Mouse (Mus musculus) neural tube, embryonic 15.5 days (tissue): ENCODE measurements around the gene Cyp26b1. TPM values are rescaled to one million over a fixed set of nuclear protein-coding genes. Genes with fewer than 3 reads are reported as not detected.
A peak's percentile ranks its signal among the peaks of the same experiment; 100 is the strongest.

Experiments used
- ATAC-seq: fragments of 200-750 bp; cut with Nextera tagmentation; 2 replicates; pipeline ENCODE4 v1.8.0; 2017; ENCODE audit warnings: mild to moderate bottlenecking, moderate TSS enrichment, moderate library complexity; ENCODE audit not compliant: low FRiP score
- H3K27ac ChIP-seq: fragments of 300-500 bp; sonication (generic); replicated peaks from 2 replicates; pipeline ENCODE4 v1.5.1; 2015; ENCODE audit warnings: mild to moderate bottlenecking, inconsistent platforms
- H3K27me3 ChIP-seq: fragments of 300-500 bp; sonication (generic); replicated peaks from 2 replicates; pipeline ENCODE4 v1.6.1; 2015; ENCODE audit warnings: inconsistent platforms
- H3K36me3 ChIP-seq: fragments of 300-500 bp; sonication (generic); 2 replicates; pipeline ENCODE4 v1.6.1; 2015; ENCODE audit warnings: inconsistent platforms
- H3K4me1 ChIP-seq: fragments of 300-500 bp; sonication (generic); 2 replicates; pipeline ENCODE4 v1.6.1; 2015; ENCODE audit warnings: inconsistent platforms
- H3K4me2 ChIP-seq: fragments of 300-500 bp; sonication (generic); 2 replicates; pipeline ENCODE4 v1.6.1; 2015; ENCODE audit warnings: inconsistent platforms, mild to moderate bottlenecking, moderate library complexity
- H3K4me3 ChIP-seq: fragments of 300-500 bp; sonication (generic); replicated peaks from 2 replicates; pipeline ENCODE4 v1.5.1; 2015; ENCODE audit warnings: mild to moderate bottlenecking, inconsistent platforms
- H3K9ac ChIP-seq: fragments of 300-500 bp; sonication (generic); replicated peaks from 2 replicates; pipeline ENCODE4 v1.6.1; 2015; ENCODE audit warnings: mild to moderate bottlenecking, inconsistent platforms
- H3K9me3 ChIP-seq: fragments of 300-500 bp; sonication (generic); replicated peaks from 2 replicates; pipeline ENCODE4 v1.6.1; 2016; ENCODE audit warnings: inconsistent platforms
- WGBS: fragments of 180-500 bp; shearing (Covaris S2); methylation state at CpG from one replicate; pipeline ENCODE4 v1.1.7; 2015; ENCODE audit warnings: mixed read lengths; 5-methylcytosine and 5-hydroxymethylcytosine counted together
- polyA plus RNA-seq: library from polyadenylated mRNA; unstranded; fragments of >200 nt; fragmentation: Nextera tagmentation; extraction: Ambion mirVana; gene quantifications from 2 replicates; pipeline ENCODE4 v1.2.1, GENCODE M21; 2015

Cyp26b1 gene
- polyA plus RNA-seq, 1 experiment from 2014 or later: 11.6 TPM

DNA sequence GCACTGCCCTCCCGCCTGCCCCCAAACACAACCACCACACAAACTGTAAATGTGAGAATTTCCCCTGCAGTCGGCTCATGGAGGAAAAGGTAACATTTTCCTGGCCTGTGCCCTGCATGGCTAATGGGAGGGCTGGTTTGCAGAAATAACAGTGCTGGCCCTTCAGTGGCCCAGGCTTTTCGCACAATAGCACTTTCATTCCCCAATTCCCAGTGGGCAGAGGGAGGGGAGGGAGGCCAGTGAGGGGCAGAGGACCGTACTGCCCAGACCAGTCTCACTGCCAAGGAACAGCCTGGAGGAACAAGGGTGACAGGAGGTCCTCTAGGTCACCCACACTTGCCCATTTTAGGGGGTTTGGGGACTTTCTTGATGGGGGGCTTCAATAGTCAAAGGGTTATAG lies 15.8 kb downstream of the Cyp26b1 start:
- Histone ChIP-seq H3K4me3 (no peak overlapping the region), H3K9ac (no peak overlapping the region), H3K36me3 (no peaks in the 10 kb centered on the region), H3K9me3 (no peaks in the 10 kb centered on the region), H3K27me3 (peaks cover 65% of the 10 kb centered on the region), H3K4me2 (no peak overlapping the region), H3K27ac (no peak overlapping the region), H3K4me1 (peaks cover 12% of the 10 kb centered on the region)
- ATAC-seq: no peak
- WGBS: 57% methylated on average over 4 of the region's 4 CpGs

DNA sequence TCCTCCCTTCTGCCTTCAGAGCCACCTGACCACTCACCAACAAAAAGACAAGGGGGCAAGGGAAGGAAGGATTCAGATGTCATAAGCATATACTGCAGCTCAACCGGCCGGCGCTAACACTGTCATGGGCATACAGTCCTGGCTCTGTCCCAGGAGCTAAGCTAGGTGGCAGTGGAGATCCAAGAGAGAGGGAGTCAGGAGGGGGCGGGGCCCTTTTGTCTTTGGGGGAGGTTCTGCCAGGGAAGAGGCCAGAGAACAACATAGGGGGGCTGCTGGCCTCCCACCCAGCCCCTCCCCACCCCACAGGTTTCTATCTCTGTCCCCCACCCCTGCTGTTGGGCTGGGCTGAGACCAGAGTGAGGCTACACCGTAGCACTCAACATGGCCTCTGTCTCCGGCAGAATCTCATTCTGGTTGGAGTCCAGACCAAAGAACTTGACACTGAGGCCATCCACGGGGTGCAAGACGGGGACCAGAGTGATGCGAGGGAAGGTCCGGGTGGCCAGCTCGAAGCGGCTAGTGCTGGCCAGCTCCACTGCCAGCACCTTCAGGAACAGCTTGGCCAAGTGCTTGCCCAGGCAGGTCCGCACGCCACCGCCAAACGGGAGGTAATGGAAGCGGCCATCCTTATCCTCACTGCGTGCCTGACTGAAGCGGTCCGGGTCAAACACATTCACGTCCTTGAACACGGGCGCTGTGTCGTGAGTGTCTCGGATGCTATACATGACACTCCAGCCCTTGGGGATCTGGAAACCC lies 19.6 kb downstream of the Cyp26b1 start:
- Histone ChIP-seq H3K9ac (no peak overlapping the region), H3K27me3 (peaks cover 32% of the 10 kb centered on the region), H3K4me2 (peak overlapping the region; percentile 41), H3K36me3 (no peaks in the 10 kb centered on the region), H3K4me1 (peaks cover 15% of the 10 kb centered on the region; the same call in 1 of the 2 replicates), H3K9me3 (no peaks in the 10 kb centered on the region), H3K4me3 (0 out of 2 replicates have a peak overlapping the region, but pooled peaks have one; percentile 2), H3K27ac (no peak overlapping the region)
- 39% methylated on average over 25 of the region's 25 CpGs for WGBS
- ATAC-seq: peak; percentile 67

DNA sequence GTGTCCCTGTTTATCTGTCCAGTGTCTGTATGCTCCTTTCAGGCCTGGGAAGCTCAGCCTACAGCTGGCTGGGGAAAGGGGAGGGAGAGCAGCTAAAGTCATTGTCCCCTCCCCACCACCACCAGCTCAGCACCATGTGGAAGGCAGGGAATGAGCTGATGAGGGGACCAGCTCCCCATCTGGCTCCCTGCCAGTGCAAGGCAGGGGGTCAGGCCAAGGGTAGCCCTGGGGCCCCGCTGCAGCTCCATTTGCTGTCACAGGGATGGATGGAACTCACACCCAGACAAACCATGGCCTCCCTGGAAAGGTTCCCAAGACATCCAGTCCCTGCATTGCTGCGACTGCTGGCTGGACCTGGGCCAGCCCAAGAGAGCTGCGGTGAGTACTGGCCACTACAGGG lies 23.7 kb downstream of the Cyp26b1 start:
- no peak overlapping the region for H3K9ac ChIP-seq
- H3K27ac ChIP-seq: no peak overlapping the region
- WGBS: 41% methylated on average over 3 of the region's 3 CpGs
- H3K27me3 ChIP-seq: peaks cover 13% of the 10 kb centered on the region
- H3K9me3 ChIP-seq: no peaks in the 10 kb centered on the region
- no peak for ATAC-seq
- H3K4me2 ChIP-seq: no peak overlapping the region
- H3K4me3 ChIP-seq: no peak overlapping the region
- H3K36me3 ChIP-seq: no peaks in the 10 kb centered on the region
- H3K4me1 ChIP-seq: peaks cover 22% of the 10 kb centered on the region

DNA sequence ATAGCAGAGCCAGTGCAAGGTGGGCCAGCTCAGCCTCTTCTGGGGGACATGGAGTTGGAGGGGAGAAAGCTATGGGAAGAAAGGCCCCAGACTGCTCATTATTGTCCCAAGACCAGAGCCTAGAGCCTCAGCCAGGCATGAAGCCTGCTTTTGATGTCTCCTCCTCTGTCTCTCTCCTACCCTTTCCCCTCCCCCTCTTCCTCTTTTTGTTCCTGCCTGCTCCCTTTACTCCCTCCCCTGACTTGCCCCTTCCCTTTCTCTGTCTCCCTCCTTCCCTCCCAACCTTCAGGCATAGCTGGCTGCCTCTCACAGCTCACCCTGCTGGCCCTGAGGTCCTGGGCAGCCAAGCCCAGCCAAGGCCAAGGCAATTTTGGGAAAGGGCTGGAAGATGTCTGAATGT lies 24.1 kb downstream of the Cyp26b1 start:
- Histone ChIP-seq H3K4me1 (peaks cover 22% of the 10 kb centered on the region), H3K4me2 (no peak overlapping the region), H3K4me3 (no peak overlapping the region), H3K27me3 (peaks cover 8% of the 10 kb centered on the region; the same call in 1 of the 2 replicates), H3K9ac (no peak overlapping the region), H3K27ac (no peak overlapping the region), H3K36me3 (no peaks in the 10 kb centered on the region), H3K9me3 (no peaks in the 10 kb centered on the region)
- ATAC-seq: no peak

DNA sequence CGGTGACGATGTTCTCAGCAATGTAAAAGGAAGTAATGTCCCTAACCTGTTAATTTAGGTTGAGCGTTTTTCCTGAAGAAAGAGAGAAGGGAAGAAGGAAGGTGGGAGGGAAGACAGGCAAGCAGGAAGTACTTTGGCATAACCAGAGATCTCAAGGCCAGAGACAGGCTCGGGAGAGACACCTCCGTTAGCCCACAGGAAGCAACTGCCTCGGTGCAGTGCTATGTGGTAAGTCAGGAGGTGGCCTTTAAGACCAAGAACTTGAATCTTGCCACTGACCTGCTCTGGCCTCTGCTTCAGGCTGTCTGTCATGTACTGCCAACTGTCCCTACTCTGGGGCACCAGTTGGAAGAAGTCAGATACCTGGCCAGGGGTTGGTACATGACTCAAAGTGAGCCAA lies 24.8 kb downstream of the Cyp26b1 start:
- peaks cover 16% of the 10 kb centered on the region for H3K4me1 ChIP-seq
- 83% methylated on average over 6 of the region's 6 CpGs for WGBS

DNA sequence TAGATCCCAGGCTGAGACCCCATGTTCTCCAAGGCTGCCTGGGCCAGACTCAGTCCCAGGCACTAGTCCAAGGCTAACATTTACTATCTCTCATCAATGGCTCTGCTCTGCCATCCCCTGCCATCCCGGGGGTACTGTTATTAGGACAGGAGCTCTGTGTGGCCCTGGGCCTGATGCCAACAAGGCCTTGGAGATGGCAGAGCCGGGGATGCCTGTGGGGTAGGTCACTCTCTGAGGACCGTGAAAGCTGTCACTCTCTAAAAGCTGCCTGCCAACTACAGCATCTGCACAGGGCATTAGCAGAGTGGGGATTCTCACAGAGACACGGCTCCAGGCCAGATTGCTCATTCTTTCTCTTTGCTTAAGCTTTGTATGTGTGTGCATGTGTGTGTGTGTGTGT lies 26.0 kb downstream of the Cyp26b1 start:
- Histone ChIP-seq H3K4me1 (peaks cover 13% of the 10 kb centered on the region), H3K9me3 (no peaks in the 10 kb centered on the region), H3K27me3 (peaks cover 5% of the 10 kb centered on the region; the same call in 1 of the 2 replicates), H3K4me2 (no peak overlapping the region), H3K4me3 (no peak overlapping the region), H3K27ac (no peak overlapping the region; the same call in 1 of the 2 replicates), H3K36me3 (no peaks in the 10 kb centered on the region), H3K9ac (no peak overlapping the region)
- ATAC-seq: no peak
- WGBS: 52% methylated on average over 4 of the region's 4 CpGs

More for the DNA sequence above, 24.8 kb downstream of the Cyp26b1 start:
- no peak for ATAC-seq
- Histone ChIP-seq H3K9me3 (no peaks in the 10 kb centered on the region), H3K27ac (no peak overlapping the region), H3K4me2 (no peak overlapping the region), H3K4me3 (no peak overlapping the region), H3K27me3 (peaks cover 5% of the 10 kb centered on the region; the same call in 1 of the 2 replicates), H3K9ac (no peak overlapping the region), H3K36me3 (no peaks in the 10 kb centered on the region)

DNA sequence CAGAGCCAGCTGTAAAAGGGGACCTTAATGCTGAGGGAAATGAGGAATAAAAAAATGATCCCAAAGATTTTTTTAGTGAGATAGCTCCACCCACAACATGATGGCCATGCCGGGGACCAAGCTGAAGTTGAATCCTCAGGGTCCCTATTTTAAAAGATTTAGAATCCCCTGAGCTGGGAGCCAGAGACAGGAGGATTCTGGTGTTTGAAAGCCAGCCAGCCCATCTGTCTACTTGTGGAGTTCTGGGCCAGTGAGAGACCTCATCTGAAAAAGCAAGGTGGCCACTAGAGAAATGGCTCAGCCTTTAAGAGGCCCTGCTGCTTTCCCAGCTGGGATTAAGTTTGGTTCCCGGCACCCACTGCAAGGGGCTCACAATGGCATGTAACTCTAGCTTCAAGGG lies 26.9 kb downstream of the Cyp26b1 start:
- H3K36me3 ChIP-seq: no peaks in the 10 kb centered on the region
- H3K9ac ChIP-seq: no peak overlapping the region
- ATAC-seq: no peak
- no peak overlapping the region for H3K4me2 ChIP-seq
- H3K27ac ChIP-seq: no peak overlapping the region
- H3K9me3 ChIP-seq: no peaks in the 10 kb centered on the region
- no peaks in the 10 kb centered on the region; the same call in 1 of the 2 replicates for H3K27me3 ChIP-seq
- 72% methylated on average over 2 of the region's 2 CpGs for WGBS
- no peak overlapping the region for H3K4me3 ChIP-seq
- H3K4me1 ChIP-seq: peaks cover 13% of the 10 kb centered on the region

DNA sequence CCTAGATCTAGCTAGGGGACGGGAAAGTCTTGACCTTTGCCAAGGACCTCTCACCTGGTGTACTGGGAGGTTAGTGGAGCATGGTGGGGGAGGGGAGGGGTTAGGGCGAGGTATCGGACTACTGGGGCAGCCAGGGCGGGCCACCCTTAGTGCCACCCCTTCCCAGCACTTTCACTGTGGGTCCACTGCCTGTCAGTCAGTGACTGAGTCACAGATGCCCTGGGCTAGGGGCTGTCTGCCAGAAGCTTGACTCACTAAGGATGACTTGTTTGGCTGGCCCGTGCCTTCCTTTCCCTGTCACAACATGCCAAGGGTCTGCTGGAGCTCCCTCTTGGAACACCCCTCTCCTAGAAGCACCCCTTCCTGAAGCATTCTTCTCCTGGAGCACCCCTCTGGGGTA lies 28.5 kb downstream of the Cyp26b1 start:
- H3K36me3 ChIP-seq: no peaks in the 10 kb centered on the region
- 80% methylated on average over 5 of the region's 5 CpGs for WGBS

DNA sequence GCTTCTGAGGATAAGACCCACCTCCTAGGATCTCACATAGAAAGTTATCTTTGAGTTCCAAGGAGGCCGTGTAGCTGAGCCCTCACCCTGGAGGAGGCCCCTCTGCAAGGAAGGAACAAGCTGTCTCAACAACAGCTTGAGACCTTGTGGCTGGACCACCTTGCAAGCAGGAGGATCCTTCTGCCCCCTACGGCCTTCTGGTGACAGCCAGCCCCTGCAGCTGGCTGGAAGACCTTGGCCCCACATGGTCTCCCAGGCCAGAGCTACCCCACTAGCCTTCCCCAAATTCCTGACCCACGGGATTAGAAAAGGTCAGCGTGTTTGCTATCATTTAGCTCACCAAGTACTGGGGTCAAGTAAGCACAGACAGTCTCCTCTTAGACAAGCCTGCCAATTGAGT lies 30.8 kb downstream of the Cyp26b1 start:
- H3K4me2 ChIP-seq: no peak overlapping the region
- H3K27ac ChIP-seq: no peak overlapping the region
- H3K27me3 ChIP-seq: no peaks in the 10 kb centered on the region; the same call in 1 of the 2 replicates
- no peak overlapping the region for H3K4me3 ChIP-seq
- ATAC-seq: no peak
- H3K36me3 ChIP-seq: no peaks in the 10 kb centered on the region
- WGBS: 74% methylated on average over 4 of the region's 4 CpGs
- no peak overlapping the region for H3K9ac ChIP-seq
- no peaks in the 10 kb centered on the region for H3K9me3 ChIP-seq
- H3K4me1 ChIP-seq: peaks cover 6% of the 10 kb centered on the region; the same call in 1 of the 2 replicates

More for the DNA sequence above, 28.5 kb downstream of the Cyp26b1 start:
- no peak for ATAC-seq
- H3K27me3 ChIP-seq: no peaks in the 10 kb centered on the region; the same call in 1 of the 2 replicates
- no peaks in the 10 kb centered on the region for H3K9me3 ChIP-seq
- H3K4me1 ChIP-seq: peaks cover 12% of the 10 kb centered on the region
- no peak overlapping the region for H3K4me3 ChIP-seq
- no peak overlapping the region for H3K4me2 ChIP-seq
- no peak overlapping the region for H3K9ac ChIP-seq
- H3K27ac ChIP-seq: no peak overlapping the region

DNA sequence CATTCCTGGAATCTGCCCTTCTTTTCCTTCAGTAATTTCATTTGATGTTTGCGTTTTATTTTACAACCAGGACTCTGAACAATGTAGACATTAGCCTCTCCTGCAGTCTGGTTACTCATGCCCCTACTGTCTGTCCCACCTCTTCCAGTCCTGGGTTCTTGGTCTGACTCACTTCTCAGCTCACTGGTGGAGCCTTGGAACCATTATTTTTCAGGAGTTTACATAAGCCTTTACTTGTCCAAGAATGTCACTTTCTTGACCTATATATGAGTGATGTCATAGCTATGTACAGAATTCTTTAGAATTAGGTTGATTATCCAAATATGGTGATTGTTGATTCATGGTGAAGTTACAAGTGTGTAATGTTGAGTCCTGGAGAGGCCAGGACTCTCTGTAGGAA lies 32.5 kb downstream of the Cyp26b1 start:
- no peaks in the 10 kb centered on the region for H3K4me1 ChIP-seq
- no peak overlapping the region for H3K27ac ChIP-seq
- ATAC-seq: no peak
- no peaks in the 10 kb centered on the region for H3K9me3 ChIP-seq
- H3K27me3 ChIP-seq: peaks cover 3% of the 10 kb centered on the region; the same call in 1 of the 2 replicates
- H3K4me2 ChIP-seq: no peak overlapping the region
- 89% methylated on average over 1 of the region's 1 CpGs for WGBS
- H3K9ac ChIP-seq: no peak overlapping the region
- no peak overlapping the region for H3K4me3 ChIP-seq
- no peaks in the 10 kb centered on the region for H3K36me3 ChIP-seq

DNA sequence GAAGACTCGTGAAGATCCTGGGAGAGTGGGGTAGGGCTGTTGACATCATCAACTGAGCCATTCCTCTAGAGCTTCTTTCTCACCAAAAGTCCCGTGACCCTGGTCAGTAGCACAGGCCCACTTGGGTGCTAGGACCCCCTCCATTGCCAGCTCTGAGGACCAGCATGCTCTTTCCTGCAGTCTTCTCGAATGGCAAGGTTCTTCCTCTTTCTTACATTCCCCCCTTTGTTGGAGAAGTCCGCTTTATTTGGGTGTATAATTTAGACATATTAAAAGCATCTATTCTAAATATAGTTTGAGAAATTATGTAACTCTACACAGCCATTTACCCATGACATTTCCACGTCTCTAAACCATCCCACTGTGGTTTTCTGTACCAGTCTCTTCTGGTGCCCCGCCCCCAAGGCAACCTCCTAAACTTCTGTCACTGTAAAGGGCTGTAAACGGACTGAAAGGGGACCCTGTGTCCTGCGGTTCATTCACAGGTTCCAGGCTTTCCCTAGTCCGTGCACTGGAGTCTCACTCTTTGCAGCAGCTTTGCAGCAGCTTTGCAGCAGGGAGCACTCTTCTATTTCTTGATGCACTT lies 43.8 kb downstream of the Cyp26b1 start:
- ATAC-seq: no peak

DNA sequence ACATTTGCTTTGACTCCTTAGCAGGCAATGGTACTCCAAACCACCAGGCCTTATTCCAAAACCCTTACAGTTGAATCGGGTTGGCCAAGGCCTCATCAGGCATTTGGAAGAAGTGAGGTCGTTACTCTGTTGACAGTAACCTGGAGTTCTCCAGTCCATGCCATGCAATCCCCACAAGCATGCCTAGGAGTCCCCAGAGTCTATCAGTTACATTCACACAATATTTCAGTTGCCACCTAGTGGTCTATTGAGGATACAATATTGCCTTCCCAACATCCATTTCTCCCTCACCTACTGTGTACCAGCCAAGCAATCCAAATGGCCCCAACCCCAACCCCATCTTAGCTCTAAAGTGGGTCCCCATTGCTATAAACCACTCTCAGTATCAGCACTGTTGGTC lies 48.3 kb downstream of the Cyp26b1 start:
- H3K4me3 ChIP-seq: no peak overlapping the region
- no peak overlapping the region for H3K27ac ChIP-seq
- 75% methylated on average over 2 of the region's 2 CpGs for WGBS
- no peak overlapping the region for H3K4me2 ChIP-seq
- ATAC-seq: no peak
- H3K9me3 ChIP-seq: no peaks in the 10 kb centered on the region
- H3K36me3 ChIP-seq: no peaks in the 10 kb centered on the region
- no peaks in the 10 kb centered on the region for H3K4me1 ChIP-seq
- no peak overlapping the region for H3K9ac ChIP-seq
- no peaks in the 10 kb centered on the region for H3K27me3 ChIP-seq

More for the DNA sequence above, 43.8 kb downstream of the Cyp26b1 start:
- 59% methylated on average over 9 of the region's 9 CpGs for WGBS
- Histone ChIP-seq H3K4me2 (no peak overlapping the region), H3K4me3 (no peak overlapping the region), H3K9ac (no peak overlapping the region), H3K27ac (no peak overlapping the region), H3K27me3 (no peaks in the 10 kb centered on the region), H3K36me3 (no peaks in the 10 kb centered on the region), H3K9me3 (no peaks in the 10 kb centered on the region), H3K4me1 (peaks cover 10% of the 10 kb centered on the region; the same call in 1 of the 2 replicates)
